Mouse (Mus musculus) embryo, embryonic 10 days (tissue): ENCODE measurements at regions not wholly inside any gene's neighbourhood (a gene's known extent, or its start where the extent isn't known, plus 50 kb on each side); places are given as distances from the start of the nearest gene placed in this dataset.
A peak's percentile ranks its signal among the peaks of the same experiment; 100 is the strongest.

Experiments
- DNase-seq: peaks from one replicate; pipeline ENCODE4 v3.0.0-alpha.2; 2015; ENCODE audit warnings: low spot score

GRCm38 (mm10) chr8:49631286-49631685 lies 787.5 kb upstream of the Tenm3 start:
- peak; percentile 13 for DNase-seq

- peak; percentile 29 for DNase-seq
Measured at GRCm38 (mm10) chr8:49627966-49628495, 784.3 kb upstream of the Tenm3 start.

GRCm38 (mm10) chr8:49595501-49595900 lies 751.8 kb upstream of the Tenm3 start:
- no peak for DNase-seq

GRCm38 (mm10) chr8:49567423-49567822 lies 723.7 kb upstream of the Tenm3 start:
- no peak for DNase-seq

- no peak for DNase-seq
Measured at GRCm38 (mm10) chr8:49563499-49564279, 719.9 kb upstream of the Tenm3 start.

- DNase-seq: no peak
Measured at GRCm38 (mm10) chr8:49562976-49563375, 719.2 kb upstream of the Tenm3 start.

- no peak for DNase-seq
Measured at GRCm38 (mm10) chr8:49555724-49556457, 712.1 kb upstream of the Tenm3 start.

GRCm38 (mm10) chr8:49553175-49553574 lies 709.4 kb upstream of the Tenm3 start:
- no peak for DNase-seq

- no peak for DNase-seq
Measured at GRCm38 (mm10) chr8:49543321-49543720, 699.6 kb upstream of the Tenm3 start.

- DNase-seq: no peak
Measured at GRCm38 (mm10) chr8:49541337-49541736, 697.6 kb upstream of the Tenm3 start.

GRCm38 (mm10) chr8:49533412-49534351 lies 689.9 kb upstream of the Tenm3 start:
- DNase-seq: no peak

GRCm38 (mm10) chr8:49529294-49529693 lies 685.5 kb upstream of the Tenm3 start:
- DNase-seq: peak; percentile 55

- DNase-seq: peak; percentile 10
Measured at GRCm38 (mm10) chr8:49492906-49493305, 649.2 kb upstream of the Tenm3 start.

- no peak for DNase-seq
Measured at GRCm38 (mm10) chr8:49485284-49485683, 641.5 kb upstream of the Tenm3 start.

GRCm38 (mm10) chr8:49481476-49481992 lies 637.8 kb upstream of the Tenm3 start:
- no peak for DNase-seq

- no peak for DNase-seq
Measured at GRCm38 (mm10) chr8:49465911-49466518, 622.3 kb upstream of the Tenm3 start.

GRCm38 (mm10) chr8:49465070-49465469 lies 621.3 kb upstream of the Tenm3 start:
- peak; percentile 7 for DNase-seq

- peak; percentile 9 for DNase-seq
Measured at GRCm38 (mm10) chr8:49462602-49463001, 618.9 kb upstream of the Tenm3 start.

GRCm38 (mm10) chr8:49461724-49462473 lies 618.1 kb upstream of the Tenm3 start:
- DNase-seq: peak; percentile 79

- no peak for DNase-seq
Measured at GRCm38 (mm10) chr8:49445444-49445843, 601.7 kb upstream of the Tenm3 start.

GRCm38 (mm10) chr8:49441270-49441669 lies 597.5 kb upstream of the Tenm3 start:
- DNase-seq: peak; percentile 20
